Mouse (Mus musculus): ENCODE results near the gene Tbck.

DNA sequence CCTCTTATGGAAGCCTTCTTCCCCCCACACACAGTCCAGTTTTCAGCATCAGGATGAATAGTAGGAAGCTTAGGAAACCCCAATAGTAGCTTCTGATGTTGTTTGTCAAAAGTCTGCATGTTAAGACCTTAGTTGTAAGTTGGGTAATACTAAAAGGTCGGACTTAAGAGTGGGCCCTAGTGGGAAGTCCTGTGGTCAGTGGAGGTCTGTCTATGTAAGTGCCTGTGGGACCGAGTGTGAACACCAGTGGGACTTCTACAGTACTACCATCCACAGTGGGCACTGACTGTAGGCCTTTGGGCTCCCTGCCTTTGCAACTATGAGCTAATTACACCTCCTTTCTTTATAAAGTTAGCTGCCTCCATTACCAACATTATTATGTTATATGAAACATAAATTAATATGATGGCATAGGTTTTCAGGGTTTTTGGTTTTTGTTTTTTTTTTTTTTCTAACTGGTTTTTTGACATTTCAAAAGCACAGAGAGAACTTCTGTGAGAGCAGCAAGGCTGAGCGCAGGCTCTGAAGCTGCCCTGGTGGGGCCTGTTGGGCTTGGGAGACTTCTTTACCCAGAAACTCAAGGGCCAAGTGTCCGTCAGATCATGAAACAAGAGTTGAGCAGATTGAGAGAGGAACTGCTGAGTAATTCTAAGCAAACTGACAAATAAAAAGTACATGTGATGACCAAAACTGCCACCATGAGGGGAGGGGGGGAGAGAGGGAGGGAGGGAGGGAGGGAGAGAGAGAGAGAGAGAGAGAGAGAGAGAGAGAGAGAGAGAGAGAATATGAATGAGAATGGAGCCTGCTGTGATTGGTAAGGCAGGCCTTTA is 131.8 kb downstream of the Tbck start:
- TF ChIP-seq CTCF (IDR thresholded peaks at IDR 0.05) (no peak), EP300 (IDR thresholded peaks at IDR 0.05) (no peak)
